Mouse (Mus musculus) mature B cell (primary cell): ENCODE results near the gene H2-Ob.
"Not testable (repeated sequence)": the region's sequence is repeated elsewhere in the genome, so short reads cannot be mapped to it uniquely, and the experiment has no call there.

Experiments used
- in situ Hi-C: fragments of 300-500 bp; cut with MboI; formaldehyde crosslinking; loops from 2 replicates; pipeline ENCODE4 v1.14.3; 2019

H2-Ob gene

DNA sequence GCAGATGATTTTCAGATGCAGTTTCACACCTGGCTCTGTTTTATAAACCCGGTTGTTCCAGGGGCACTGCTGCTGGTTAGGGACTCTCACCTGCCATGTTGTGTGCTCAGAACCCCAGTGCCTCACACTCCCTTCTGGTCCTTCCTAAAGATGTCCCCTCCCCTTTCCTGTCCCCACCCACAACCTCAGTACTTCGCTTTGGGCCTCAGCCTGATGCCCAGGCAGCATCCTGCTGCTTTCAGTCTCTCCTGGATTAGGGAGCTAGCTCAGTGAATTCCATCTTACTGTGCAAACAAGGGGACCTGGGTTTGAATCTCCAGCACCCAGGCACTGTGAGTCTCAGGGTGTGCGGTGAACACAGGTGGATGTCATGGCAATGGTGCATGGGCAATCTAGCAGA is 31.2 kb upstream of the H2-Ob start:
- in situ Hi-C loops: no loop called here

DNA sequence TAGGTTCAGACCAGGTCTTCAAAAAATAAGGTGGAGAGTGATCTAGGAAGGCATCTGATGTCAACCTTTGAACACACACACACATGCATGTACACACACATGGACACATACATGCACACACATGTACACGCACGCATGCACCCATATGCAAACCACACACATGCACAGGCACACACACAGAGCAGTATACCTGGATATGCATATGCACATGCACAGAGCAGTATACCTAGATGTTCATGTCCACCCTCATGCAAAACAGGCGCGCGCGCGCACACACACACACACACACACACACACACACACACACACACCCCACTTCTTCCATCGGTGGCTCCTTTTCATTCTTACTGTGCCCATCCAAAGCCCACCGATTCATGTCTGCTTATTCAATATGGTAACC is 30.8 kb upstream of the H2-Ob start:
- in situ Hi-C loops: no loop called here

DNA sequence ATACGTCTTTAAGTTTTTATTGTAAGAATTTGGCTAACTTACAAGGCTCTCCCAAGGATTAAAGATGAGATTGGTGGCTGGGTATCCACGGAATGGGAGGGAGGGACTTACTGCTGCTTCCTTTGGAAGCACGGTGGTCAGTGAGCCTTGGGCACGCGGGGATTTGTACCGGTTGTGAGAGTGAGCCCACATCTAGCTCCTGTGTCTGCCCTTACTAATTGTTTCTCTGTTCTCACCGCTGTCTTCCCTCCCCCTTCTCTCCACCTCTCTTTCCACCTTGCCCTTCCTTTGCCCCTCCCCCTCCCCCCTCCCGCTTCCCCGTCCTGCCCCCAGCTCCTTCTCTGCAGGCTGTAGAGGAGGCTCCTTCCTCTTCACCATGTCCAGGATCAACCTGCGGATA is 30.3 kb upstream of the H2-Ob start:
- in situ Hi-C loops: no loop called here

DNA sequence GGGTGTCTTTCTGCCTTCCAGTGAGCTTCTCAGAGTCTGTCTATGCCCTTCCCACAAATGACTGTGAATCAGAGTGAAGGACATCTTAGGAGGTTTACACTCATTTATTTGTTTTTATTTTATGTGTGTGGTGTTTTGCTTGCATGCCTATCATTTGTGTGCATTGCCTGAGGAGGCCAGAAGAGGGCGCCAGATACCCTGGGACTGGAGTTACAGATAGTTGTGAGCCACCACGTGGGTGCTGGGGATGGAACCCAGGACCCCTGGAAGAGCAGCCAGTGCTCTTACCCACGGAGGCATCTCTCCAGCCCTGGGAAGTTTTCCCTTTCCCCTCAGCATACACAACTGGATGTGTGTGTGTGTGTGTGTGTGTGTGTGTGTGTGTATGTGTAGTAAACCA is 29.0 kb upstream of the H2-Ob start:
- in situ Hi-C loops: loop anchor here (5.0 kb wide), 1 partner anchor 32 kb away; no protein-coding TSS in a partner anchor

DNA sequence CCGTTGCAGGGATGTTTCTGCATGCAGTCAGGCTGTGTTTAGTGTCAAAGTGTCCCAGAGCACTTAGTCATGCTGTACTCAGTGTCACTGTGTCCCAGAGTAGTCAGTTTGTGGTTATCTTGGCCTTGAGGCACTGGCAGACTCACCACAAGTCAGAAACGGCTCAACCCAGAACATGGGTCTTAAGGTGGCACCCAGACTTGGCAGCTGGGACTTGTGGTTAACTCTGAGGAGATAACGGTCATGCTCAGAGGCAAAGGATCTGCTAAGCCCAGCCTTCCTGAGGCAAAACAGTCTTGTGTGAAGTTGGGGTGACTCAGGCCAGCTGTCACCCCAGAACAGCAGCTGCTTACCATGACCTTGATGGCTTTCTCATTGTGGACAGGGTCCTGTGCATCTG is 28.1 kb upstream of the H2-Ob start:
- in situ Hi-C loops: loop anchor here (5.0 kb wide), 1 partner anchor 33 kb away; no protein-coding TSS in a partner anchor

DNA sequence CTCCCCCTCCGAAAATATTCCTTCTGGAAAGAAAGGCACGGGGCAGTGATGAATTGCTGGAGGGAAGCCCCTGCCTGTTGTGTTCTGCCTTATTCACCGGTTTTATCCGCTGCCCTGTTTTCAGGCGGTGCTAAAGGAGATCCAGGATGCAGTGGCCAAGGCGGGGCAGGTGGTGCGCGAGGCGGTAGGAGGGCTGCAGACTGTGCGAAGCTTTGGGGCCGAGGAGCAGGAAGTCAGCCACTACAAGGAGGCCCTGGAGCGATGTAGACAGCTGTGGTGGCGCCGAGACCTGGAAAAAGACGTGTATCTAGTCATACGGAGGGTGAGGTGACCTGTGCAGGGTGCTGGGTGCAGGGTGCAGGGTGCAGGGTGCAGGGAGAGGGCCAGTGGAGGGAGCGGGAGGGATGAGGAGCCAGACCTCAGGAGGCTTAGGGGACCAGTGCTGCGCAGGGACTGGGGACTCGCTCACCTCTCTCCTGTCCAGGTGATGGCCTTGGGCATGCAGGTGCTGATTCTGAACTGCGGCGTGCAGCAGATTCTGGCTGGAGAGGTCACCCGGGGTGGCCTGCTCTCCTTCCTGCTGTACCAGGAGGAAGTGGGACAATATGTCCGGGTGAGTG is 26.8 kb upstream of the H2-Ob start:
- in situ Hi-C loops: loop anchor here (5.0 kb wide), 1 partner anchor 35 kb away; no protein-coding TSS in a partner anchor

DNA sequence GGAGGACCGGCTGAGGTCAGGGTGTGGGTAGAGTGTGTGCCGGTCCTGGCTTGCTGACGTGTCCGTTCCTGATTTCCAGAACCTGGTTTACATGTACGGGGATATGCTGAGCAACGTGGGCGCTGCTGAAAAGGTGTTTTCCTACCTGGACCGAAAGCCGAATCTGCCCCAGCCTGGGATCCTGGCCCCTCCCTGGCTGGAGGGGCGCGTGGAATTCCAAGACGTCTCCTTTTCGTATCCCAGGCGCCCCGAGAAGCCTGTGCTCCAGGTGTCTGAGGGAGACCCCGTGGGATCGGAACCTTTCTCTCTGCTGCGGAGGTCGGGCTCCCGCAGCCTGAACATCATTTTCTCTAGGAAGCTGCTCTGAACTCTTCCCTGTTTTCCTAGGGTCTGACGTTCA is 24.8 kb upstream of the H2-Ob start:
- in situ Hi-C loops: loop anchor here (5.0 kb wide), 1 partner anchor 37 kb away; no protein-coding TSS in a partner anchor

DNA sequence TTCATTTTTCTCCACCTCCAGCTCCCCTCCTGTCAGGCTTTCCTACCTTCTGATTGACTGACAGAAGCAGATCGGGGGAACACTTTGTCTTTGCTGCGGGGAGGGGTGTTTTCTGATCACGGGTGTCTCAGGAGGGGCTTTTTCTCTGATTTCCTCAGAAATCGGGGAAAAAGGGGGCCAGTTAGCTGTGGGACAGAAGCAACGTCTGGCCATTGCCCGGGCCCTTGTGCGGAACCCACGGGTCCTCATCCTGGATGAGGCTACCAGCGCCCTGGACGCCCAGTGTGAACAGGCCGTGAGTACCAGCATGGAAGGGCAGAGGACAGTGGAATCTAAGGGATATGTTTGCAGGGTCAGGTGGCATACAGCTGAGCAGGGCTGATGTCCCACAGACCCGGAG is 23.5 kb upstream of the H2-Ob start:
- in situ Hi-C loops: no loop called here

DNA sequence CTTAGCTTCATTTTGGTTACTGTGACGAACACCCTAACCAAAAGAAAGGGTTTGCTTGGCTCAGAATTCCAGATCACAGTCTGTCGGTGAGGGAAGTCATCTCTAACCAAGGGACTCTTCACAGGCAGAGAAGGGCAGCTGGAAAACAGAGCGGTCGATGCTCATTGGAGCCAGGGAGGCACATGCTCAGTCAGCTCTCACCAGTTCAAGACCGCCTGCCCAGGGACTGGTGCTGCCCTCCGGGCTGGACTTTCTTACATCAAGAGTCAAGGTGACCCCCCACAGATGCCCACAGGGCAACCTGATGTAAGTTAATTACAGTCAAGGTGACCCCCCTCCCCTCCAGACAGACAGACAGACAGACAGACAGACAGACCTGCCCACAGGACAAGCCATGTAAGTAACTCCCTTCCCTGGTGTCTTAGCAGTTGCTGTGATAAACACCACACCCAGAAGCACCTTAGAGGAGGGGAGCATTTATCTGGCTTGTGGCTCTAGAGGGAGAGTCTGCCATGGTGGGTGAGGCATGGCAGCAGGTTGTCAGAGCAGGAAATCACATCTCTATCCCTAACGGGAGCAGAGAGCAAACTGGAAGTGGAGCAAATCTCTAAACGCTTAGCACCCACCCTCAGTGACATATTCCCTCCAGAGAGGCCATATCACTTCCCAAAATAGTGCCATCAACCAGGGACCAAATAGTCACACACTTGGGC is 21.3 kb upstream of the H2-Ob start:
- in situ Hi-C loops: no loop called here

DNA sequence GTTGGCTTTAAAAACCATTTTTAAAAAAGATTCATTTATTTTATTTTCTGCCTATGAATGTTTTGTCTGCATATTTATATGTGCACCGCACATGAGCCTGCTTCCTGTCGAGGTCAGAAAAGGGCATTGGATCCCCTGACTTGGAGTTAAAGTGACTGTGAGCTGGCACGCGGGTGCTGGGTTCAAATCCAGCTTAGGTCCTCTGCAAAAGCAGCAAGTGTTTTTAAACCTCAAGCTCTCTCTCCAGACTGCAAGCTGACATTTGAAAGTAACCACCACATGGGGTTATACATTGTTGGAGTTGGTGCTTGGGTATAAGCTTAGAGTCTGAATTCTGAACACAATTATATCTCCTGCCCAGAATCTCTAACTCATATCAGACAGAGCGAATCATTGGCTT is 20.7 kb upstream of the H2-Ob start:
- in situ Hi-C loops: no loop called here

DNA sequence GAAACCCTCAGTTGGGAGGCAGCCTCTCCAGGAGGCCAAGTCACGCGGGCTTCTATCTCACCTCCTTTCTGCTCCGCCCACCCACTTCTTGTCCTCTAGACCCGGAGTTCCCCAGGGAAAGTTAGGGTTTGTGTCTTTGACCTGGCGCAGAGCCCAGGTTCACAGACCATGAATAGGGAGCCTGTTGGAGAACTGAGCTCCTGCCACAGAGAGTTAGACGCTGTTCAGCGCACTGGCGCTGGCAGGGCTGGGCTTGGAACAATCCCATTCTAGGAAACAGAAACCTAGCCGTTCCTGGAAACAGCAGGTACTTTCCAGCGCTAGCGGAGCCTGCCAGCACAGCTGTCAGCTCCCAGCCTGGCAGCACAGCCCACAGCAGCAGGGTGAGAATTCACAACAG is 20.0 kb upstream of the H2-Ob start:
- in situ Hi-C loops: no loop called here

DNA sequence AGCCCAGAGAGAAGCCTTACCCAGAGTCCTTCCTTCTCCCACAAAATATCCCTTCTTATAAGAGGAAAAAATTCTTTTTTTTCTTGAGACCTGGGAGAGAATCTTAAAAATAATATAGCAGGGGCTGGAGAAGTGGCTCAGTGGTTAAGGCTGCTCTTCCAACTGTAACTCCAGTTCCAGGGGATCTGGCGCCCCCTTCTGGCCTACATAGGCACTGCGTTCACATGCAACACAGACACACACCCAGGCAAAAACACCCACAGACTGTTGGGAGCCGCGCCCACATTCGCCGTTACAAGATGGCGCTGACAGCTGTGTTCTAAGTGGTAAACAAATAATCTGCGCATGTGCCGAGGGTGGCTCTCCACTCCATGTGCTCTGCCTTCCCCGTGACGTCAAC is 19.6 kb upstream of the H2-Ob start:
- in situ Hi-C loops: not testable (repeated sequence)

DNA sequence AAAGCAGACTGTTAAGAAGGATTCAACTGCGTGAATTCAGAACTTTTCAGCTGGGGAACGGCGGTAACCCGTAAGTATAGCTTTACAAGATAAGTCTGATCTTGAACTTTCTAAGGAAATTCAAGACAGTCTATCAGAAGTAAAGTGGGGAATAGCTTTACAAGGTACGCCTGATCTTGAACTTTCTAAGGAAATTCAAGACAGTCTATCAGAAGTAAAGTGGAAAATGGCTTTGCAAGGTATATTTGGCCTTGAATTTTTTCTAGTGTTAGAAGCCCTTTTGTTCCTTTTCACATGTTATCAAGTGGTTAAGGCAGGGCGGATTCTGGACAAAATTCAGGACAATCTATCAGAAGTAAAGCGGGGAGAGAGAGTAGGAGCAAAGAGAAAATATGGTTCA is 18.9 kb upstream of the H2-Ob start:
- in situ Hi-C loops: not testable (repeated sequence)

DNA sequence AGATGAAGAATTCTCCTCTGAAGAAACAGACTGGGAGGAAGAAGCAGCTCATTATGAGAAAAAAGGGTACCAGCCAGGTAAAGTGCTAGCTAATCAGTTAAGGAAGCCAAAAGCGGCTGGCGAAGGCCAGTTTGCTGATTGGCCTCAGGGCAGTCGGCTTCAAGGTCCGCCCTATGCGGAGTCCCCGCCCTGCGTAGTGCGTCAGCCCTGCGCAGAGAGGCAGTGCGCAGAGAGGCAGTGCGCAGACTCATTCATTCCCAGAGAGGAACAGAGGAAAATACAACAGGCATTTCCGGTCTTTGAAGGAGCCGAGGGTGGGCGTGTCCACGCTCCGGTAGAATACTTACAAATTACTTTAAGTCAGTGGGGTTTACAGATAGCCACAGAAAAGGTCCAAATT is 18.3 kb upstream of the H2-Ob start:
- in situ Hi-C loops: not testable (repeated sequence)

DNA sequence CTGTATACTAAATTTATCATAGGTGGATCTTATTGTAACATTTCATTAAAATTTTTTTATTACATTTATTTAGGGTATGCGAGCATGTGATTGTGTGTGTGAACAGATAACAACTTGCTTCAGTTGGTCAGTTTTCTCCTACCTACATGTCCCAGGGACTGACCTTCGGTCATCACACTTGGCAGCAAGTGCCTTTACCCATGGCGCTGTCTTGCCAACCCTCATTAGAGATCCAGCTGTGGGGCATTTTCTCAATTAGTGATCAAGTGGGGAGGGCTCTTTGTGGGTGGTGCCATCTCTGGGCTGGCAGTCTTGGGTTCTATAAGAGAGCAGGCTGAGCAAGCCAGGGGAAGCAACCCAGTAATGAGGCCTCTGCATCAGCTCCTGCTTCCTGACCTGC is 13.9 kb upstream of the H2-Ob start:
- in situ Hi-C loops: no loop called here

DNA sequence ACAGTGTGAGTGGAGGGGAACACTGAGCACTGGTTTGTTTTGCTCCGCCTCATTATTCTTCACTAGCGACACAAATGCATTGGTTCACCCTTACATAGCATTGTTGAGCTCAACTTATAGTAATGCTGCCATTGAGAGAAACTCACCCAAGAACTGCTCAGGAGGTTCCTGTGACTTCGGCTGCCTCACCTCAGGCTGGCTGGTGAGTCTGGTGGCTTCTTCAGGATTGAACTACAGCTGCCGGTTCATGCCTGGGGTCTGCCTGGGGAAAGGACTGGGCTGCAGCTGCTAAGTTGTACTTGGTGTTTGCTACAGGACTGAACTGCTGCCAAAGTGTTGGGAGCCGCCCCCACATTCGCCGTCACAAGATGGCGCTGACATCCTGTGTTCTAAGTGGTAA is 13.3 kb upstream of the H2-Ob start:
- in situ Hi-C loops: no loop called here

DNA sequence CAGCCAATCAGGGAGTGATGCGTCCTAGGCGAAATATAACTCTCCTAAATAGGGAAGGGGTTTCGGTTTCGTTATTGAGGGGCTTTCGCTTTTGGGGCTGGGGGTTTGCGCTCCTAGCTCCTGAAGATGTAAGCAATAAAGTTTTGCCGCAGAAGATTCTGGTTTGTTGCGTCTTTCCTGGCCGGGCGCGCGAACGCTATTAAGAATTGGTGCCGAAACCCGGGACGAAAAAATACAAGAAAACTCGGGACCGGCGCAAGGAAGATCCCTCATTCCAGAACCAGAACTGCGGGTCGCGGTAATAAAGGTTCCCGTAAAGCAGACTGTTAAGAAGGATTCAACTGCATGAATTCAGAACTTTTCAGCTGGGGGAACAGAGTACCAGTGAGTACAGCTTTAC is 12.8 kb upstream of the H2-Ob start:
- in situ Hi-C loops: not testable (repeated sequence)

DNA sequence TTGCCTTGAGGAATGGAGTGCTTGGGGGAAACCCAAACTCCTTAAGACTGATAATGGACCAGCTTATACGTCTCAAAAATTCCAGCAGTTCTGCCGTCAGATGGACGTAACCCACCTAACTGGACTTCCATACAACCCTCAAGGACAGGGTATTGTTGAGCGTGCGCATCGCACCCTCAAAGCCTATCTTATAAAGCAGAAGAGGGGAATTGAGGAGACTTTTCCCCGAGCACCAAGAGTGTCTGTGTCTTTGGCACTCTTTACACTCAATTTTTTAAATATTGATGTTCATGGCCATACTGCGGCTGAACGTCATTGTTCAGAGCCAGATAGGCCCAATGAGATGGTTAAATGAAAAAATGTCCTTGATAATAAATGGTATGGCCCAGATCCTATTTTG is 7.7 kb upstream of the H2-Ob start:
- in situ Hi-C loops: loop anchor here (10.0 kb wide), 1 partner anchor 156 kb away; no protein-coding TSS in a partner anchor

DNA sequence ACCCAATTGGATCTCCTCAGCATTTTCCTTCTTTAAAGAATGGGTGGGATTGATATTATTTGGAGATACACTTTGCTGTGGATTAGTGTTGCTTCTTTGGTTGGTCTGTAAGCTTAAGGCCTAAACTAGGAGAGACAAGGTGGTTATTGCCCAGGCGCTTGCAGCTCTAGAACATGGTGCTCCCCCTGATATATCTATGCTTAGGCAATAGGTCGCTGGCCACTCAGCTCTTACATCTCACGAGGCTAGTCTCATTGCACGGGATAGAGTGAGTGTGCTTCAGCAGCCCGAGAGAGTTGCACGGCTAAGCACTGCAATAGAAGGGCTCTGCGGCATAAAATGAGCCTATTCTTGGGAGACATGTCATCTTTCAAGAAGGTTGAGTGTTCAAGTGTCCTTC is 6.7 kb upstream of the H2-Ob start:
- in situ Hi-C loops: loop anchor here (10.0 kb wide), 1 partner anchor 157 kb away; no protein-coding TSS in a partner anchor

DNA sequence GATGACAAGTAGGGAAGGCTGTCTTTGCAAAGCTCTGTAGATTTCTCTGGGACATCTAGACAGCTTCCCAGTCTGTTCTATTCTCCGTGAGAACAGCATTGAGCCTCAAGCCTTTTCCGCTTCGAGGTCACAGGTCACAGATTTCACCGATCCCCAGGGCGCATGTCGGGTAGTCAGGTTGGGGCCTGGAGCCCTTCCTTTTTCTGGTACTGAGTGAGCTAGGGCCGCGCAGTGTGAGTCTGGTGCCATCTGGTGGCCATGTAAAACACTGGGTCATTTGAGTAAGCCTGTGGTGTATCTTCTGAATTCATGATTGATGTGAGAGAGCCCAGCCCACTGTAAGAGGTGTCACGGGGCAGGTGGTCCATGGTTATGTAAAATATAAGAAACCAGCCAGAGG is 3.8 kb upstream of the H2-Ob start:
- in situ Hi-C loops: loop anchor here (10.0 kb wide), 1 partner anchor 160 kb away; no protein-coding TSS in a partner anchor

DNA sequence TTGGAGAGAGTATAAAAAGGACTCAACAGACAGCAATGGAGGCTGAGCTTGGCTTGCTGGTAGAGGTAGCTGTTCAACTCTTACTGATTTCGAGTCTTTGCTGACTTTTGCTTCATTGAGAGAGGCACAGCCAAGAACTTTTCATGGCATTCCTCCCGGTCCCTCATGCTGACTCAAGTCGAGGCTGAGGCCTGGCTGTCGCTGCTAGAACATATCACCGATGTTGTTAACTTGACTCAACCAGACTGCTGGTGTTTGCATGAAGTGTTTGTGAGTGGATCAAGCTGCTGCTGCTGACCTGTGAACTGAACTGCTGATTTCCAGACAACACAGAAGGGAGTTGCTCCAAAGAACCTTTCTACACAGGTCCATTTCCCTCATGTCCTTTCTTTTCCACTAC is 2.0 kb upstream of the H2-Ob start:
- in situ Hi-C loops: loop anchor here (10.0 kb wide), 1 partner anchor 162 kb away; no protein-coding TSS in a partner anchor

DNA sequence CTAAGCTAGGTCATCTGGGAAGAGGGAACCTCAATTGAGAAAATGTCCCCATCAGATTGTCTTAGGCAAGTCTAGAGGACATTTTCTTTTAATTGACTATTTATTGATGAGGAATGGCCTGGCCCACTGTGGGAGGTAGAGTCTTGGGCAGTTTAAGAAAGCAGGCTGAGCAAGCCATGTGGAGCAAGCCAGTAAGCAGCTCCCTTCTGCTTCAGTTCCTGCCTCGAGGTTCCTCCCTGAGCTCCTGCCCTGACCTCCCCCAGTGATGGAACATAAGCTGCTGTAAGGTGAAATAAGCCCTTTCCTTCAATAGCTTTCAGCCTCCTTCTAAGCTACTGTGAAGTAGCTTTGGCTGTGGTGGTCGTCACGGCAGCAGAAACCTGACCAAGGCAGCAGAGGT is 962 bp upstream of the H2-Ob start:
- in situ Hi-C loops: loop anchor here (10.0 kb wide), 1 partner anchor 163 kb away; no protein-coding TSS in a partner anchor

DNA sequence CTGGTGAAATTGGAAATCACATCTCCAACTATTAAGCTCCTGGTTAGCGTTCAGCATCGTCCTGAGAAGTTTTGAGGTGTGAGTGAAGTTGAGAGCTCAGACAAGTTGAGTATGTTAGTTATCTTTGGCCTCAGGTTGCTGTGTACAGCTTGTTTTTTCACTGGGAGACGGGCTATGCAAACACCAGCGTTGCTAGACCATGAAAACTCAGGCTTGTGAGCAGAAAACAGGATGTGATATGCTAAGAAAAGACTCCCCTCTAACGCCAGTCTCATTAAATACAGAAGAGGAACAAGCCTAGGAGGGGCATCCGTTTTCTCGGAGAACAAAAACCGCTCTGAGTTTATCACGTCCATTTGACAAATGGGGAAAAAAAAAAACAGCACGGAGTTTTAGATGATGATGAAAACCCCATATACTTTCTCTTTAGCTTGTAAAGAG is 918 bp downstream of the H2-Ob start:
- in situ Hi-C loops: loop anchor here (10.0 kb wide), 2 partner anchors 115 to 165 kb away; partner anchors contain the start of gene Btnl2
